Mouse (Mus musculus): ENCODE measurements at regions not wholly inside any gene's neighbourhood (a gene's known extent, or its start where the extent isn't known, plus 50 kb on each side); places are given as distances from the start of the nearest gene placed in this dataset.

DNA sequence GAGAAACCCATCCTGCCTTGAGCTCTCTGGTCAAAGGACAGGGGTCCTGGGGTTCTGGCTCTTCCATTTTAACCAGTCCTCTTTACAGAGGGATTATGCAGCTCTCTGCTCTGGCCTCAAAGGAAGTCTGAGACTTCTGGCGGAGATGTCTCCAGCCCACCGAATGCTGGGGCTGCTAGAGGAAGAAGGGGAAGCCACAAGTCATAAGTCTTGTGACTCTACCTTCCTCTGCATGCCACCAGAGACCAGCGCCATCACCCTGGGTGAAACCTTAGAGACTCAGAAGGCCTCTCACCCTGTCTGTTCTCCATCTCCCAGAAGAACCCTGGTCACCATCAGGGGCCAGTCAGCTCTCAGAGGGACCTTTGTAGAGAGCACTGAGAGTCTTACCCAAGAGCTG, 246.4 kb upstream of the Sulf2 start:
- TF ChIP-seq POLR2A (IDR thresholded peaks at IDR 0.05; ENCODE audit: borderline replicate concordance, extremely low read depth, low read depth, low read length) (no peak), CTCF (IDR thresholded peaks at IDR 0.05; ENCODE audit: insufficient read depth, low read length) (no peak)
